Mouse (Mus musculus): ENCODE data around the gene Gm47985.

GRCm38 (mm10) chr1:151144471-151145146 lies 37.7 kb upstream of the Gm47985 start:
- TF ChIP-seq POLR2A (IDR thresholded peaks at IDR 0.05; ENCODE audit: low read depth, low read length) (no peak), EP300 (IDR thresholded peaks at IDR 0.05; ENCODE audit: low read length) (no peak), CTCF (conservative IDR thresholded peaks at IDR 0.05 in 1 of 2, IDR thresholded peaks at IDR 0.05 in 1 of 2; ENCODE audit: low read depth in 2 of 2, low read length in 2 of 2) (no peak), RAD21 (IDR thresholded peaks at IDR 0.05; ENCODE audit: low read depth, low read length) (no peak), ZC3H11A (IDR thresholded peaks at IDR 0.05; ENCODE audit: low read depth, low read length) (no peak), PAX5 (IDR thresholded peaks at IDR 0.05; ENCODE audit: low read length) (no peak), ZNF384 (IDR thresholded peaks at IDR 0.05; ENCODE audit: low read depth, low read length) (no peak)
